Mouse (Mus musculus): ENCODE measurements around the gene Uhrf1. TPM values are rescaled to one million over a fixed set of nuclear protein-coding genes. Genes with fewer than 3 reads are reported as not detected.
A peak's percentile ranks its signal among the peaks of the same experiment; 100 is the strongest.

Uhrf1 gene
- polyA plus RNA-seq, 1 experiment from 2014 or later = 279 TPM

DNA sequence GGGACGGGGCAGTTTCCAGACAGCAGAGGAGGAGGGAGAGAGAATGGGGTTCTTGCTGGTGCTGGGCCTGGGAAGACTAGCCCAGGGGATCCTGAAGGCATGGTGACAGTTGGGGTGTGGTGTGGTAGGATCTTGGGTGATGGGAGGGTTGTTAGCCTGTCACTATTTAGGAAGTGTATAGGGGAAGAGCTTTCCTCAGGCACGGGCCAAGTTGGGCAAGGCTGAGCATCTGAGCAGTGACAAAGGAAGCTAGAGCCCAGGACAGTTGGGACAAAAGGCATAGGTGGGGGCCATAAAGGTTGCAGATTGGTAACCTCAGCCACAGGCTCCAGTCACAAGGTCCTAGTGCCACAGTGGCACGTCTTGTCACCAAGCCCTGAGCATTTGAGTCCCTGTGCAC, 40.3 kb downstream of the Uhrf1 start:
- WGBS = 88% methylated on average over 3 of the region's 3 CpGs
- Histone ChIP-seq H3K4me1 (no peaks in the 10 kb centered on the region), H3K4me3 (no peak overlapping the region), H3K27me3 (replicated peaks; ENCODE audit: low read depth, poor library complexity, severe bottlenecking) (no peaks in the 10 kb centered on the region), H3K9me3 (no peaks in the 10 kb centered on the region), H3K27ac (replicated peaks) (no peak overlapping the region), H3K36me3 (replicated peaks) (peaks cover 18% of the 10 kb centered on the region)
- no peak for DNase-seq (ENCODE audit: low spot score)

DNA sequence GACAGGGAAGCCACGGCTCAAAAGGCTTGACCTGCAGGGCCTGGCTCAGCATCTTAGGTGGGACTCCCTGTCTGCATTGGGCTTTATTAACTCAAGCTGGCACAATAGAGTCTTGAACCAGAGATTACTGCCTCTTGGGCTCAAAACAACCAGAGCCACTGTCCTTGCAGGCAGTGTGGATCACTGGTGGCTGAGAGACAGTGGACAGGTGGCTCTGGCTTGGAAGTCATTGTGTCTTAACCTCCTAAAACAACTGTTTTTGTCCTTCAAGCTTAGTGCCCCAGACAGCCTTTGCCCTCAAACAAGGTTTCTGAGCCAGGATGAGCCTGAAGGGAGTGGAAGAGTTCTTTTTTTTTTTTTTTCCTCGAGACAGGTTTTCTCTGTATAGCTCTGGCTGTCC, 42.2 kb downstream of the Uhrf1 start:
- Histone ChIP-seq H3K4me1 (peaks cover 5% of the 10 kb centered on the region), H3K27ac (replicated peaks) (no peak overlapping the region), H3K9me3 (no peaks in the 10 kb centered on the region), H3K4me3 (no peak overlapping the region), H3K27me3 (replicated peaks; ENCODE audit: low read depth, poor library complexity, severe bottlenecking) (no peaks in the 10 kb centered on the region), H3K36me3 (replicated peaks) (peaks cover 21% of the 10 kb centered on the region)
- no peak for DNase-seq (ENCODE audit: low spot score)
- 82% methylated on average over 2 of the region's 2 CpGs for WGBS

DNA sequence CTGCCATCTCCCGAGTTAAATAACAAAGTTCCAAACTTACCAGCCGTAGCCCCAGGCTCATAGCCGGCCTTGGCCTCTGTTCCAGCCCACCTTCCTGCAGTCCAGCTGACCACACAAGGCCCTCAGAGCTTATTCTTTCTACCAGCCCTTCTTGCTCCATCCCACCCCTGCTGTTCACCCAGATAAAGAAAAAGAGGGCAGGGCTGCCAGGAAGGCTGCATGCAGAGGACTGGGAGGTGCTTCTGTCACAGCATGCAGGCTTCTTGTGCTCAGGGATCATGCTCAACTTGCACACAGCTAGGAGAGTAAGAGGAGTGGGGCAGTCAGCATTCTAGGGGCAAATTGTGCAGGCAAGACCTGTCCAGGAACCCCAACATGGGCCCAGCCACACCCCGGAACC, 45.0 kb downstream of the Uhrf1 start:
- Histone ChIP-seq H3K27me3 (replicated peaks; ENCODE audit: low read depth, poor library complexity, severe bottlenecking) (no peaks in the 10 kb centered on the region), H3K27ac (replicated peaks) (no peak overlapping the region), H3K4me1 (peaks cover 5% of the 10 kb centered on the region), H3K9me3 (no peaks in the 10 kb centered on the region), H3K36me3 (replicated peaks) (peaks cover 37% of the 10 kb centered on the region), H3K4me3 (no peak overlapping the region; the same call in 1 of the 2 replicates)
- DNase-seq (ENCODE audit: low spot score) = no peak
- WGBS = 83% methylated on average over 4 of the region's 4 CpGs

DNA sequence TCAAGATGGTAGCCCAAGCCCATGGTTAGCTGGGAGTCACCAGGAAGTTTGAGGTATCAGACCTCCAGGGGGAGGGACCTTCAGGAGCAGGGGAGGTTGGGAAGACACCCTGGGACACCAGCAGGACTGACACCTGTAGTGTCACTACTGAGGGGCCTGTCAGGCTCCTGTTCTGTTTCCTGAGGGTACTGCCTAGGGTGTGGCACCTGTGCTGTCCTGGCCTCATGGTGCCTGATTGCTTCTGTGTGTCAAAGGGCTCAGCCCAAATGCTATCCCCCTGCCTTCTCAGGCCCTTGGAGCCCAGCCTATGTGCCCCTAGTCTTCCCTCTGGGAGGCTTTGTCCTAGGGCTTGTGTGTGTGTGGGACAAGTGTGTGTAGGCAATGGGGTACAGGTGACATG, 45.5 kb downstream of the Uhrf1 start:
- H3K36me3 ChIP-seq (replicated peaks) = peaks cover 41% of the 10 kb centered on the region
- no peak for DNase-seq (ENCODE audit: low spot score)
- H3K27ac ChIP-seq (replicated peaks) = no peak overlapping the region
- H3K4me3 ChIP-seq = no peak overlapping the region; the same call in 1 of the 2 replicates
- H3K4me1 ChIP-seq = peaks cover 5% of the 10 kb centered on the region
- H3K9me3 ChIP-seq = no peaks in the 10 kb centered on the region
- H3K27me3 ChIP-seq (replicated peaks; ENCODE audit: low read depth, poor library complexity, severe bottlenecking) = no peaks in the 10 kb centered on the region

DNA sequence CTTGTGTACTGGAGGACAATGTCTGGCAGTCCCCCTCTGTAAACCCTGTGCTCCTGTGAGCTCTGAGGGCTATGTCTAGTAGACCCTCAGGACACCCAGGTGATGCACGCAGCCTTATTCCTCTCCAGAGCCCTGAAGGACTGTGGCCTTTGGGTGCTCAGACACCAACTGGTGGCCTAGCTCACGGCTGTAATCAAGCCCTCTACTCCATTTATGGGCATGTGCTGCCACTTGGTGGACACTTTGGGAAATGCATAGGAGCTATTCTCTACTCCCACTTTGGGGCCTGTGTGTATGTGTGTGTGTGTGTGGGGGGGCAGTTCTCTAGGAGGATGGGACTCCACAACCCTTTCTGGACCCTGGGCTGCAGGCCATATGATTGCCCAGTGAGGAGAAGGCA, 47.6 kb downstream of the Uhrf1 start:
- Histone ChIP-seq H3K4me3 (no peak overlapping the region), H3K27ac (replicated peaks) (0 out of 2 replicates have a peak overlapping the region, but pooled peaks have one; percentile 26), H3K27me3 (replicated peaks; ENCODE audit: low read depth, poor library complexity, severe bottlenecking) (no peaks in the 10 kb centered on the region), H3K9me3 (no peaks in the 10 kb centered on the region), H3K36me3 (replicated peaks) (peaks cover 51% of the 10 kb centered on the region), H3K4me1 (peaks cover 5% of the 10 kb centered on the region)
- peak; percentile 72 for DNase-seq (ENCODE audit: low spot score)
- 39% methylated on average over 2 of the region's 2 CpGs for WGBS

DNA sequence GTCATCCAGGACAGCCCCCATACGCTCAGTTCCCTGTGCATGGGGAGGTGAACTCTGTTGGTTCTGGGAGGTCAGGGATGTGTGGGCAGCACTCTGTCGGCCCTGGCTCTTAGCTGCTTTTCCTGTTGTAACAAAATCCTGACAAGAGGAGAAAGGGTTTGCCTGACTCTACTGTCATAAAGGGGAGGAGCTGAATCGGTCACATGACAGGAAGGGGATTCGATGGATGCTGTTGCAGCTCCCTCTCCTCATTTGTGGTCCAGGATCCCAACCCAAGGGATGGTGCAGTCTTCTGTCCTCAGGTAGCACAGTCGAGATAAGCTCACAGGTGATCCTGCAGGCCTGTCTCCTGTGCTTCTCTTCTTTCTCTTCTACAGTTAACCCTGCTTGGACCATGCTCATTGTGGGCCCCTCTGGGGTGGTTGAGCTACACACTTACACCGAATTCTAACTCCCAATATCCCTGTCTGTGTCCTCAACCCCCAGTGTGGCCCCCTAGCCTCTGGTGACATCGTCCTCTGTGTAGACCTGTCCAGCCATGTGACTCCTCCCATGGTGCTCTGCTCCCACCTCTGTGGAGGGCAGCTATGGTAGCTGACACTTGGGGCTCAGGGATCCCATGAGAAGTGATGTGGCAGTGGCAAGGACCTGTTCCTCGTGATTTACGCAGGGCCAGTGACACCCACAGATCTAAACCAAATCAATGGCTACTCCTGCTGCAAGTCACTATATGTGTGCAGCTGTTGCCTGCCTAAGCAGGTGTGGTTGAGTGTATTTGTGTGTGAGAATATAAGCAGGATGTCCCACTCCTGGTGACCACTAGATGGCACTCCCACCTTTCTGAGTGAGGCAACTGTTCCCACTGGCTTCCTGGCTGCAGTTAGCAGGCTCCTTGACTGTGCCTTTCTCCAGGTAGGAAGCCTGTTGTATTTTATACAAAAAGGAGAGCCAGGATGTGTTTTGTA, 54.1 kb downstream of the Uhrf1 start:
- peaks cover 99% of the 10 kb centered on the region for H3K36me3 ChIP-seq (replicated peaks)
- no peaks in the 10 kb centered on the region for H3K27me3 ChIP-seq (replicated peaks; ENCODE audit: low read depth, poor library complexity, severe bottlenecking)
- peak; percentile 71 for DNase-seq (ENCODE audit: low spot score)
- H3K4me1 ChIP-seq = no peaks in the 10 kb centered on the region
- H3K27ac ChIP-seq (replicated peaks) = no peak overlapping the region
- WGBS = 69% methylated on average over 9 of the region's 9 CpGs
- no peak overlapping the region for H3K4me3 ChIP-seq
- no peaks in the 10 kb centered on the region for H3K9me3 ChIP-seq

DNA sequence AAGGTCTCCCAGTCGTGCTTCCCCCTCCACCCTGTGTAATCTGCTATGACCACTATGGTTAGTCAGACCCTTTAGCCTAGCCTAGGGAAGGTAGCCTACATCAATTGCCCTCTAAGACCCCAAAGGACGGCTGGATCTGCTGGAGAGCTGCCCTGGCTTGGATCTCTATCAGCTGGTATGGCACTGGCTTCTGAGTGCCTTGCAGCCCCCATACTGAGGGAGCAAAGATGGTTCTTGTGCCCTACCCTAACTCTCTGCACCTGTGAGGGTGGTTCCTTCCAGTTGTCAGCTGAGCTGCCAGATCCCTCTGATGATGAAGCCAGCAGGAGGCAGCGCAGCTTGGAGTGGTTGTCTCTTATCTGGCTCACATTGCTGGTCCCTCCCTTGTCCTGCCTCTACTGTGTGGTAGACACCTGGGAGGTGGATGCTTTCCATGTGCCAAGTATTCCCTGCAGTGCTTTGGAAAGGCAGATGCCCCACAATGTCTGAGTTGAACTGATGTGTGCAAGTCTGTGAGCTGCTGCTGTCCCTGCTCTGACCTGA, 56.1 kb downstream of the Uhrf1 start:
- no peak for DNase-seq (ENCODE audit: low spot score)
- H3K36me3 ChIP-seq (replicated peaks) = peaks cover 99% of the 10 kb centered on the region
- 90% methylated on average over 3 of the region's 3 CpGs for WGBS

DNA sequence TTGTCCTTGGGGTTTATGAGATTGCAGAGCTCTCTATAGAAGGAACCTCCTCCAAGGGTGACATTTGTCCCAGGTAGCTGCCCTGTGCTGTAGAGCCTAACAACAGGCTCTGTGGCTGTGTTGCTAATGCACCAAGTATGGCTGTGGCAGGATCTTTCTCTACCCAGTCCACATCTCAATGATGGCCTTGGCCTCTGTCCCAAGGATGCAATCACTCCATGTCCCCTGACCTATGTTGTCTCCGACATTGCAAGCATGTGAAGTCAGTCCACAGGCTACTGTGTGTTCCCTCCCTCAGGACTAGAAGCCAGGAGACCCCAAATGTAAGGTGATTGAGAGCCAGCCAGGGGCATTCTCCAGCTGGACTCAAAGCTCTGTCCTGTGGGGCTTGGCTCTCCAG, 56.7 kb downstream of the Uhrf1 start:
- Histone ChIP-seq H3K4me3 (no peak overlapping the region), H3K9me3 (no peaks in the 10 kb centered on the region), H3K27me3 (replicated peaks; ENCODE audit: low read depth, poor library complexity, severe bottlenecking) (no peaks in the 10 kb centered on the region), H3K36me3 (replicated peaks) (peaks cover 96% of the 10 kb centered on the region), H3K4me1 (no peaks in the 10 kb centered on the region), H3K27ac (replicated peaks) (no peak overlapping the region)
- DNase-seq (ENCODE audit: low spot score) = no peak
- WGBS = 91% methylated on average over 1 of the region's 1 CpGs

More for the DNA sequence above, 56.1 kb downstream of the Uhrf1 start:
- H3K27me3 ChIP-seq (replicated peaks; ENCODE audit: low read depth, poor library complexity, severe bottlenecking) = no peaks in the 10 kb centered on the region
- H3K9me3 ChIP-seq = no peaks in the 10 kb centered on the region
- no peak overlapping the region for H3K4me3 ChIP-seq
- H3K4me1 ChIP-seq = no peaks in the 10 kb centered on the region
- H3K27ac ChIP-seq (replicated peaks) = no peak overlapping the region

DNA sequence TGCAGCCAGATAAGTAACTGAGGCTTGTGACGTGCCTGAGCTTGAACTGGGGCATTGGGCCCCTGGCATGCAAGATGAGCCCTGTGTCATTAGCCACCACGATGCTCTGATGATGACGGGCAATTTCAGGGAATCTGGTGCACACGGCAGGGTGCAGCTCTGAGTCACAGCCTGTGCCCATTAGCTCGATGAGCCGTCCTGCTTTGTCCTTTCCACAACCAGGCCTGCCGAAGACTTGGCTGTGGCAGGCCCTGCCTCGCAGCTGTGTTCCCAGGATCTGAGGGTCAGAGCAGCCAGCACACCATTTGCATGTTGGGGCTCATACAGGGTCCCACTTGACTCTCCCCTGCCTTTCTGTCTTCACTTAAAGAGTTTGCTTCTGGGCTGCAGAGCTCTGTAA, 57.3 kb downstream of the Uhrf1 start:
- no peak for DNase-seq (ENCODE audit: low spot score)
- Histone ChIP-seq H3K27me3 (replicated peaks; ENCODE audit: low read depth, poor library complexity, severe bottlenecking) (no peaks in the 10 kb centered on the region), H3K27ac (replicated peaks) (no peak overlapping the region), H3K36me3 (replicated peaks) (peaks cover 96% of the 10 kb centered on the region), H3K4me1 (peaks cover 3% of the 10 kb centered on the region; the same call in 1 of the 2 replicates), H3K9me3 (no peaks in the 10 kb centered on the region), H3K4me3 (no peak overlapping the region)
- WGBS = 69% methylated on average over 8 of the region's 8 CpGs

DNA sequence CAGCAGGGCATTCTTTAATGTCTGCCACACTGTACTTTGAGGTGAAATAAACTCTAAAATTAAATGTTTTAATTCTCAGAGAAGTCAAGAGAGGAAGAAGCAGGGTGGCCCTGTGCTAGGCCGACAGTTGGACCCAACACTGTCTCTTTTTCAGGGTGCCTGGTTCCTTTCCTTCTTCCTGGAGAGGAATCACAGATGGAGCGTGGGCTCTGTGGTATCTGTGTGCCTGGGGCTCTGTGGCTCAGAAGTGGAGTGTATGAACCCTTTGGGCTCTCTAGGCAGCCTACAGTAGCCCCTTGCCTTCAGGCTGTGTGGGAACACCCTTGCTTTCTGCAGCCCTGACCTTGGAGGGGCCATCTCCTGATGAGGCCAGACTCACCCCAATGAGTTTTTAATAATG, 58.4 kb downstream of the Uhrf1 start:
- H3K4me3 ChIP-seq = no peak overlapping the region
- no peak for DNase-seq (ENCODE audit: low spot score)
- no peak overlapping the region for H3K27ac ChIP-seq (replicated peaks)
- 94% methylated on average over 2 of the region's 2 CpGs for WGBS
- H3K9me3 ChIP-seq = no peaks in the 10 kb centered on the region
- H3K36me3 ChIP-seq (replicated peaks) = peaks cover 94% of the 10 kb centered on the region
- peaks cover 14% of the 10 kb centered on the region for H3K4me1 ChIP-seq
- H3K27me3 ChIP-seq (replicated peaks; ENCODE audit: low read depth, poor library complexity, severe bottlenecking) = no peaks in the 10 kb centered on the region

DNA sequence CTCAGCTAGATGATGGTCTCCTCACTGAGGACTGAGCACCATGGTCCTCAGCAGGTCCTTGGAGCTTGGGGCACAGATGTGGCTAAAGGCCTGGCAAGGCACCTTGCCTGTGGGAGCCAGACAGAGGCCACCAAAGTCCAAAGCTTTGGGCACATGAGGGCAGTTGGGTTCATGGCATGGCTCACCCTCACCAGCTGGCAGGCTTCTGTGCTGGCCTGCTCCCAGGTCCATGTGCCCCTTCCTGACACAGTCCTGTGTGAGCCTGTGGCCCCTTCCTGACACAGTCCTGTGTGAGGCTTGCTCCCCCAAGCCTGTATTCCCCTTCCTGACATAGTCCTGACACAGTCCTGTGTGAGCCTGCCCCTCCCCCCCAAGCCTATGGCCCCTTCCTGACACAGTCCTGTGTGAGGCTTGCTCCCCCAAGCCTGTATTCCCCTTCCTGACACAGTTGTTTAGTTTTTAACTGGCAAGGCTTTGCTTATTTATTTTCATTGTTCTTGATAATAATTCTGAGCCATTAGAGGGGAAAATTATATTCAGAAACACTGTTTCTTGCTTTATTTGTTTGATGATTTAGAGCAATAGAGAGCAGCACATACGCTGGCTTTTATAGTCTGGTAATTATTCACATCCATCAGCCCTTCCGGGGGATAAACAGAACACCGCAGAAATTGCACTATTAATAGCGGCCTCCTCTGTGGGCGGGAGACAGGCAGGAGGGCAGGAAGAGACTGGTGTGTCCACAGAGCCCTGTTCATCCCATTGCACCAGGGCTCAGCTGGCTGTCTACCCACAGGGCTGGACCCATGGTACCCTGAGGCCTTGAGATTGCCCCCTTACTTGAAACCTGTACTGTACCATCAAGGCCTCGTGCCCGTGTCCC, 62.9 kb downstream of the Uhrf1 start:
- H3K4me1 ChIP-seq = peaks cover 14% of the 10 kb centered on the region
- no peaks in the 10 kb centered on the region for H3K9me3 ChIP-seq
- peak overlapping the region; percentile 35; the same call in 1 of the 2 replicates for H3K27ac ChIP-seq (replicated peaks)
- 89% methylated on average over 7 of the region's 7 CpGs for WGBS
- DNase-seq (ENCODE audit: low spot score) = no peak
- peaks cover 95% of the 10 kb centered on the region for H3K36me3 ChIP-seq (replicated peaks)
- no peak overlapping the region for H3K4me3 ChIP-seq
- no peaks in the 10 kb centered on the region for H3K27me3 ChIP-seq (replicated peaks; ENCODE audit: low read depth, poor library complexity, severe bottlenecking)

DNA sequence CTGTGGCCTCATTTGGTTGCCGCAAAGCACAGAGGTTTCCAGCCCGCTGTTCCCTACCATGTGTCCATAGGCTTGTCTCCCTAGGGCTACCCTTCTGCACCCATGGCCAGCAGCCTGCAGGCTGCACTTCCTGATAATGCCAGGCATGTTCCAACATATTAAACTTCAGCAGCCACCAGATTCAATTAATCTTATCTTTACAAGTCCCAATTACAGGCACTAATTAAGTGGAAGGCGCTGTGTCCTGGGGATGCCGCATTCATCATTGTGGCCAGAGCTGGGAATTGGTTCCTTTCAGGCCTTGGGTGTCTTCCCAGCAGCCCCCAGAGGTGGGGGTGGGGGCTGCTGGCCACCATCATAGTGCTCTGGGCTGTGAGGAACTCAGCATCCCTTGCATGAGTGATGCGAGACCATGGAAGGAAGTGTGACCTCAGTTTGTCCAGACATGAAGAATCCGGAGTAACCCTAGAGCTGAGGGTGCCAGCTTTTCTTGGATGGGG, 65.2 kb downstream of the Uhrf1 start:
- H3K4me1 ChIP-seq = peaks cover 14% of the 10 kb centered on the region
- WGBS = 92% methylated on average over 6 of the region's 6 CpGs
- no peak overlapping the region for H3K27ac ChIP-seq (replicated peaks)
- H3K36me3 ChIP-seq (replicated peaks) = peaks cover 95% of the 10 kb centered on the region
- DNase-seq (ENCODE audit: low spot score) = no peak
- H3K27me3 ChIP-seq (replicated peaks; ENCODE audit: low read depth, poor library complexity, severe bottlenecking) = no peaks in the 10 kb centered on the region
- no peak overlapping the region for H3K4me3 ChIP-seq
- H3K9me3 ChIP-seq = no peaks in the 10 kb centered on the region
